Mouse (Mus musculus): ENCODE measurements around the gene Sprr2i. TPM values are rescaled to one million over a fixed set of nuclear protein-coding genes. Genes with fewer than 3 reads are reported as not detected.

The Sprr2i gene
- not detected in 2 replicates for polyA plus RNA-seq (2014; fragmentation: Nextera tagmentation; extraction: Ambion mirVana)

DNA sequence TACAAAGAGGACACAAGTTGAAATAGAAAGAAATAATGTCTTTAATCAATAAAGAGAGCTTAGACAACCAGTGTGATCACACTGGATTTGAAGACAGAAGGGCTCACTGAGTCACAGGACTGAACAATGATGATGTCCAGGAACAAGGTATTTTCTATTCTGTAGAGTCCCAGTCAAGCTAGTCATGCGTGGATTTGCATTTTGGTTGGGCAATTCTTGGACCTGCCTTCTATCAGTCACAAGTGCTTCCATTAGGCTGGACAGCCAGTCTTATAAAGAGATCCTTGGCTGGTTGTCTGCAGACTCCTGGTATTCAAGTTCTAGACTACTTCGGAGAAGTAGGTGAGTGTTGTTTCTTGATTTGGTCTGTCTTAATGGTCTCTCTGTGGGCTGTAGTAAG, at the start of gene Sprr2i:
TSS of gene Sprr2i (plus strand) at position 301 of the 400 bp plus-strand sequence.
- no peak within 1 kb of the TSS for H3K9ac ChIP-seq (ENCODE audit: low read depth, low read length)
- 85% methylated on average over 2 of the region's 2 CpGs for WGBS
- H3K27ac ChIP-seq (ENCODE audit: low read depth, low read length): no peak within 1 kb of the TSS
- no peaks in the 10 kb centered on the region for H3K9me3 ChIP-seq (ENCODE audit: control insufficient read depth, low read length)
- H3K27me3 ChIP-seq (replicated peaks; ENCODE audit: control insufficient read depth, insufficient read depth, low read length): no peaks in the 10 kb centered on the region
- ATAC-seq (replicated peaks; ENCODE audit: low FRiP score): no peak
- DNase-seq (ENCODE audit: low spot score): no peak
- H3K4me2 ChIP-seq: no peak within 1 kb of the TSS
- no peaks in the 10 kb centered on the region for H3K4me1 ChIP-seq (replicated peaks; ENCODE audit: control insufficient read depth, insufficient read depth, low read length)
- H3K36me3 ChIP-seq (ENCODE audit: control insufficient read depth, insufficient read depth, low read length): no peaks in the 10 kb centered on the region
- no peak within 1 kb of the TSS for H3K4me3 ChIP-seq (ENCODE audit: low read depth, low read length)

DNA sequence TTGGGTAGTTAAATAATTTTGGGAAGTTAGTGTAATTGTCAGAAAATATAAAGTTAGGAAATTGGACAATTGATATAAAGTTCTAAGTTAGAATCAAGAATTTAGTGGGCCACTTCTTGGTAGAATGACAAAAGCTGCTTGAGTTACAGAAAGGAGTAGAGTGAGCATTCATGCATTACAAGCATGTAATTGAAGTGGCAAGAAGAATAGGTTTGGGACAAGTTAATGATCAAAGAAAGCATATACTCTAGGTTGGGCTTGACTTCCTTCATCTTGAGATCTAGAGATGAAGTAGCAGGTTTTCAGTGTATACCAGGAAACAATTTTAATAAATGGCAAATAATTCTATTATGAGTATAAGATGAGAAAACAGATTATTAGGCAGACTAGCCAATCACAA, 46.2 kb upstream of the Sprr2i start:
- no peaks in the 10 kb centered on the region for H3K4me1 ChIP-seq (replicated peaks; ENCODE audit: control insufficient read depth, insufficient read depth, low read length)
- no peaks in the 10 kb centered on the region for H3K9me3 ChIP-seq (ENCODE audit: control insufficient read depth, low read length)
- no peak for ATAC-seq (replicated peaks; ENCODE audit: low FRiP score)

DNA sequence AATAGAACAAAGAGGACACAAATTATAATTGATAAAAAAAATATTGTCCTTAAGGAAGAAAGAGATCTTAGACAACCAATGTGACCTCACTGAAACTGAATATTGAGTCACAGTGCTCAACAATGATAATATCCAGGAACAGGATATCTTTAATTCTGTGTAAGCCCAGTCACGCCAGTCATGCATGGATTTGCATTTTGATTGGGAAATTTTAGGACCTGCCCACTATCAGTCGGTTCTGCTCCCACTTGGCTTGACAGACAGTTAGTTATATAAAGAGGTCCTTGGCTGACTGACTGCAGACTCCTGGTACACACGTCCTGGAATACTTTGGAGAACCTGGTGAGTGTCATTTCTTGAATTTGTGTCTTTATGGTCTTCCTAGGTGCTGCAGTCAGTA, 42.9 kb upstream of the Sprr2i start, which contains the start of gene Sprr2f:
TSS of gene Sprr2f (plus strand) at position 301 of the 400 bp plus-strand sequence.
- Histone ChIP-seq H3K9ac (ENCODE audit: low read depth, low read length) (no peak within 1 kb of the TSS), H3K9me3 (ENCODE audit: control insufficient read depth, low read length) (no peaks in the 10 kb centered on the region), H3K4me1 (replicated peaks; ENCODE audit: control insufficient read depth, insufficient read depth, low read length) (no peaks in the 10 kb centered on the region), H3K4me2 (no peak within 1 kb of the TSS), H3K4me3 (ENCODE audit: low read depth, low read length) (no peak within 1 kb of the TSS), H3K27ac (ENCODE audit: low read depth, low read length) (no peak within 1 kb of the TSS), H3K27me3 (replicated peaks; ENCODE audit: control insufficient read depth, insufficient read depth, low read length) (no peaks in the 10 kb centered on the region), H3K36me3 (ENCODE audit: control insufficient read depth, insufficient read depth, low read length) (no peaks in the 10 kb centered on the region)
- no peak for DNase-seq (ENCODE audit: low spot score)
- ATAC-seq (replicated peaks; ENCODE audit: low FRiP score): no peak
- 59% methylated on average over 3 of the region's 3 CpGs for WGBS

More for the DNA sequence above, 46.2 kb upstream of the Sprr2i start:
- Histone ChIP-seq H3K4me2 (no peak overlapping the region), H3K4me3 (ENCODE audit: low read depth, low read length) (no peak overlapping the region), H3K27ac (ENCODE audit: low read depth, low read length) (no peak overlapping the region), H3K36me3 (ENCODE audit: control insufficient read depth, insufficient read depth, low read length) (no peaks in the 10 kb centered on the region), H3K27me3 (replicated peaks; ENCODE audit: control insufficient read depth, insufficient read depth, low read length) (no peaks in the 10 kb centered on the region), H3K9ac (ENCODE audit: low read depth, low read length) (no peak overlapping the region)
- DNase-seq (ENCODE audit: low spot score): no peak

DNA sequence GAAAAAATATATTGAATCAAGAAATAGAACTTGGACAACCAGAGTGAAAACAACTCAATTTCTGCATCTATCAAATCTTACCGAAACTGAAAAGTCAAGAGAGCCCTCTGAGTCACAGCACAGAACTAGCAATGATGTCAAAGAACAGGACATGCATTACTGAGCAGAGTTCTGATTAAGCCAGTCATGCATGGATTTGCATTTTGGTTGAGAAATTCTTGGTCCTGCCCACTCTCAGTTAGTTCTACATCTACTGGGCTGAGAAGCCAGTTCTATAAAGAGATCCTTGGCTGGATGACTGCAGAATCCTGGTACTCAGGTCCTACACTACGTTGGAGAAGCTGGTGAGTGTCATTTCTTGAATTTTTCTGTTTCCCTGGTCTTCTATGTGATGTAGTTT, 34.2 kb upstream of the Sprr2i start:
- no peak overlapping the region for H3K4me3 ChIP-seq (ENCODE audit: low read depth, low read length)
- H3K27me3 ChIP-seq (replicated peaks; ENCODE audit: control insufficient read depth, insufficient read depth, low read length): no peaks in the 10 kb centered on the region
- no peak overlapping the region for H3K9ac ChIP-seq (ENCODE audit: low read depth, low read length)
- H3K9me3 ChIP-seq (ENCODE audit: control insufficient read depth, low read length): no peaks in the 10 kb centered on the region
- no peak overlapping the region for H3K4me2 ChIP-seq
- no peak overlapping the region for H3K27ac ChIP-seq (ENCODE audit: low read depth, low read length)
- no peak for ATAC-seq (replicated peaks; ENCODE audit: low FRiP score)
- DNase-seq (ENCODE audit: low spot score): no peak
- H3K36me3 ChIP-seq (ENCODE audit: control insufficient read depth, insufficient read depth, low read length): no peaks in the 10 kb centered on the region
- no peaks in the 10 kb centered on the region for H3K4me1 ChIP-seq (replicated peaks; ENCODE audit: control insufficient read depth, insufficient read depth, low read length)
- WGBS: 65% methylated on average over 2 of the region's 2 CpGs

DNA sequence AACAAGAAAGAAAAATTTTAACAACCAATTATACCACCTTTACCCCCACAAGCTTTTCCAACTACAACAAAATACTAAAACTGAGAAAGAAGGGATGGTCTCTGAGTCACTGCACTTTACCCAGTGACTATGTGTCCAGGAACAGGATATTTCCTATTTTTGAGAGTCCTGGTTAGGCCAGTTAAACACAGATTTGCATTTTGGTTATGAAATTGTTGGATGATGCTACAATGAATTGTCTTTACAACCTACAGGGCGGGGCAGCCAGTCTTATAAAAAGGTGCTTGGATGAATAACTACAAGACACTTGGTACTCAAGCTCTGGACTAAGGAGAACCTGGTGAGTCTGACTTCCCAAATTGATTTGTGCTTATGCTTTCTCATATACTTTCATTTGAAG, 22.4 kb upstream of the Sprr2i start, which contains the start of gene Sprr2h:
TSS of gene Sprr2h (plus strand) at position 301 of the 400 bp plus-strand sequence.
- WGBS: 69% methylated on average over 1 of the region's 1 CpGs
- Histone ChIP-seq H3K27ac (ENCODE audit: low read depth, low read length) (no peak within 1 kb of the TSS), H3K9me3 (ENCODE audit: control insufficient read depth, low read length) (no peaks in the 10 kb centered on the region), H3K4me2 (no peak within 1 kb of the TSS), H3K27me3 (replicated peaks; ENCODE audit: control insufficient read depth, insufficient read depth, low read length) (no peaks in the 10 kb centered on the region), H3K4me1 (replicated peaks; ENCODE audit: control insufficient read depth, insufficient read depth, low read length) (no peaks in the 10 kb centered on the region), H3K9ac (ENCODE audit: low read depth, low read length) (no peak within 1 kb of the TSS), H3K4me3 (ENCODE audit: low read depth, low read length) (no peak within 1 kb of the TSS), H3K36me3 (ENCODE audit: control insufficient read depth, insufficient read depth, low read length) (no peaks in the 10 kb centered on the region)
- DNase-seq (ENCODE audit: low spot score) (no peak), ATAC-seq (replicated peaks; ENCODE audit: low FRiP score) (no peak)

DNA sequence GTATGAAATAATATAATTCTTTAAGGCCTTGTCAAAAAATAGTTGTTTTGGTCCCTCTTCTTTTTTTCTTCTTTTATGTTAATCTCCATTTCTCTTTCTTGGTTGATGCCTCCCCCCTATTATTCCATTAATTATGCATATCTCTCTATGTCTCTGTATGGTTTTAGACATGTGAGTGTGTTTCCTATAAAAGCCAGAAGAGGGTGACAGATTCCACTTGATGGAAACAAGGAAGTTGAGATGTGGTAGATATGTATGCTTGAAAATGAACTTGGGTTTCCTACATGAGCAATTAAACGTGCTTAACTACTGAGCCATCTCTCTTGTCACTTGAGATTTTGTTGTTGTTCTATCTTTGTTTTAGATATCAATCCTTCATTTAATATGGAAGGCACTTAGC, 13.5 kb upstream of the Sprr2i start:
- Histone ChIP-seq H3K9ac (ENCODE audit: low read depth, low read length) (no peak overlapping the region), H3K4me1 (replicated peaks; ENCODE audit: control insufficient read depth, insufficient read depth, low read length) (no peaks in the 10 kb centered on the region), H3K27ac (ENCODE audit: low read depth, low read length) (no peak overlapping the region), H3K27me3 (replicated peaks; ENCODE audit: control insufficient read depth, insufficient read depth, low read length) (no peaks in the 10 kb centered on the region), H3K4me3 (ENCODE audit: low read depth, low read length) (no peak overlapping the region), H3K36me3 (ENCODE audit: control insufficient read depth, insufficient read depth, low read length) (no peaks in the 10 kb centered on the region), H3K9me3 (ENCODE audit: control insufficient read depth, low read length) (no peaks in the 10 kb centered on the region), H3K4me2 (no peak overlapping the region)
- WGBS: 42% methylated on average over 1 of the region's 1 CpGs
- ATAC-seq (replicated peaks; ENCODE audit: low FRiP score) (no peak), DNase-seq (ENCODE audit: low spot score) (no peak)

DNA sequence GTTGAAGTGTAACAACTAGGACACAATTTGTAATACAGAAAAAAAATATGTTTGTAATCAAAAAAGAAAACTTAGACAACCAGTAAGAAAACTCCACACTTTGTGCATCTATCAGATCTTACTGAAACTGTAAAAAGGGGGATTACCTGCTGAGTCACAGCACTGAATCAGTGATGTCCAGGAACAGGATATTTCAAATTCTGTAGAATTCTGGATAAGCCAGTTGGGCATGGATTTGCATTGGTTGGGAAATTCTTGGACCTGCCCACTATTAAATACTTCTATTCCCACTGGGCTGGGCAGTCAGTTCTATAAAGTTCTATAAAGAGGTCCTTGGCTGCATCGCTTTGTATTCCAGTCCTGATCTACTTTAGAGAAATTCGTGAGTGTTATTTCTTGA, 10.0 kb downstream of the Sprr2i start, which contains the start of gene Sprr2j-ps:
TSS of gene Sprr2j-ps (plus strand) at position 301 of the 400 bp plus-strand sequence.
- H3K36me3 ChIP-seq (ENCODE audit: control insufficient read depth, insufficient read depth, low read length): no peaks in the 10 kb centered on the region
- H3K4me2 ChIP-seq: no peak within 1 kb of the TSS
- no peak for DNase-seq (ENCODE audit: low spot score)
- WGBS: 87% methylated on average over 2 of the region's 2 CpGs
- no peak within 1 kb of the TSS for H3K9ac ChIP-seq (ENCODE audit: low read depth, low read length)
- no peak within 1 kb of the TSS for H3K27ac ChIP-seq (ENCODE audit: low read depth, low read length)
- H3K27me3 ChIP-seq (replicated peaks; ENCODE audit: control insufficient read depth, insufficient read depth, low read length): no peaks in the 10 kb centered on the region
- no peaks in the 10 kb centered on the region for H3K4me1 ChIP-seq (replicated peaks; ENCODE audit: control insufficient read depth, insufficient read depth, low read length)
- ATAC-seq (replicated peaks; ENCODE audit: low FRiP score): no peak
- H3K4me3 ChIP-seq (ENCODE audit: low read depth, low read length): no peak within 1 kb of the TSS
- no peaks in the 10 kb centered on the region for H3K9me3 ChIP-seq (ENCODE audit: control insufficient read depth, low read length)

DNA sequence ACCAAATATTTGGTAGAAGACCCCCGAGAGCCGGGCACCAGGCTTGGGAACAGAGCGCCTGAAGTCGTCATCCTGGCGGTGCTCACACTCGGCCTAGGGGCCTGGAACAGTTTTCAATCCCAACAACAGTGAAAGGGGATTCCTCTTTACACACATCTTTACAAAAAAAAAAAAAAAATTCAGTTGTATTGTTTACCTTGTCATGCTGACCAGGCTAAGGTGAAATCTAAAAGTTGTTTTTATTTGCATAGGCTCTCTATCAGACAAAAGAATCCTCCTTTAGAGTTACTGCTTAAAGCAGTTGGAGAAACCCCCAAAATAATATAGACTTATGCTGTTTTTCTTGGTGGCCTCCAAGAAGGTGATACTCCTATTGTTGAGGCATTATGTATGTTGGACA, 21.5 kb downstream of the Sprr2i start, which contains the start of gene Gm9774:
TSS of gene Gm9774 (minus strand) at position 101 of the 400 bp plus-strand sequence.
- H3K4me2 ChIP-seq: no peak within 1 kb of the TSS
- no peak within 1 kb of the TSS for H3K4me3 ChIP-seq (ENCODE audit: low read depth, low read length)
- ATAC-seq (replicated peaks; ENCODE audit: low FRiP score): no peak
- H3K9me3 ChIP-seq (ENCODE audit: control insufficient read depth, low read length): no peaks in the 10 kb centered on the region
- H3K27ac ChIP-seq (ENCODE audit: low read depth, low read length): no peak within 1 kb of the TSS
- H3K9ac ChIP-seq (ENCODE audit: low read depth, low read length): no peak within 1 kb of the TSS
- no peak for DNase-seq (ENCODE audit: low spot score)
- no peaks in the 10 kb centered on the region for H3K4me1 ChIP-seq (replicated peaks; ENCODE audit: control insufficient read depth, insufficient read depth, low read length)
- no peaks in the 10 kb centered on the region for H3K27me3 ChIP-seq (replicated peaks; ENCODE audit: control insufficient read depth, insufficient read depth, low read length)
- no peaks in the 10 kb centered on the region for H3K36me3 ChIP-seq (ENCODE audit: control insufficient read depth, insufficient read depth, low read length)
- 91% methylated on average over 6 of the region's 6 CpGs for WGBS

DNA sequence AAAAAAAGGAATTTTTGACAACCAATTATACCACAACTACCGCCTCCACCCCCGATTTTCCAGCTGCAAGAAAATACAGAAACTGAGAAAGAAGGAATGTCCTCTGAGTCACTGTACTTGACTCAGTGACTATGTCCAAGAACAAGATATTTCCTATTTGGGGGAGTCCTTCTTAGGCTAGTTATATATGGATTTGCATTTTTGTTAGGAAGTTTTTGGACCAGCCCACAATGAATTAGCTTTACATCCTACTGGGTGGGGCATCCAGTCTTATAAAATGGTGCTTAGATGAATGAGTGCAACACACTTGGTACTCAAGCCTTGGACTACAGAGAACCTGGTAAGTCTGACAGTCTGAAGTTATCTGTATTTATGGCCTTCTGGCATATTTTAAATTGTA, 24.5 kb downstream of the Sprr2i start, which contains the start of gene Sprr2k:
TSS of gene Sprr2k (plus strand) at position 301 of the 400 bp plus-strand sequence.
- ATAC-seq (replicated peaks; ENCODE audit: low FRiP score): no peak
- no peaks in the 10 kb centered on the region for H3K36me3 ChIP-seq (ENCODE audit: control insufficient read depth, insufficient read depth, low read length)
- H3K27ac ChIP-seq (ENCODE audit: low read depth, low read length): no peak within 1 kb of the TSS
- H3K4me1 ChIP-seq (replicated peaks; ENCODE audit: control insufficient read depth, insufficient read depth, low read length): no peaks in the 10 kb centered on the region
- H3K9ac ChIP-seq (ENCODE audit: low read depth, low read length): no peak within 1 kb of the TSS
- no peaks in the 10 kb centered on the region for H3K9me3 ChIP-seq (ENCODE audit: control insufficient read depth, low read length)
- DNase-seq (ENCODE audit: low spot score): no peak
- no peaks in the 10 kb centered on the region for H3K27me3 ChIP-seq (replicated peaks; ENCODE audit: control insufficient read depth, insufficient read depth, low read length)
- H3K4me3 ChIP-seq (ENCODE audit: low read depth, low read length): no peak within 1 kb of the TSS
- no peak within 1 kb of the TSS for H3K4me2 ChIP-seq
- 90% methylated on average over 2 of the region's 2 CpGs for WGBS

Measured in liver, embryonic 11.5 days (tissue).